Mouse (Mus musculus): ENCODE data around the gene Nfya.

DNA sequence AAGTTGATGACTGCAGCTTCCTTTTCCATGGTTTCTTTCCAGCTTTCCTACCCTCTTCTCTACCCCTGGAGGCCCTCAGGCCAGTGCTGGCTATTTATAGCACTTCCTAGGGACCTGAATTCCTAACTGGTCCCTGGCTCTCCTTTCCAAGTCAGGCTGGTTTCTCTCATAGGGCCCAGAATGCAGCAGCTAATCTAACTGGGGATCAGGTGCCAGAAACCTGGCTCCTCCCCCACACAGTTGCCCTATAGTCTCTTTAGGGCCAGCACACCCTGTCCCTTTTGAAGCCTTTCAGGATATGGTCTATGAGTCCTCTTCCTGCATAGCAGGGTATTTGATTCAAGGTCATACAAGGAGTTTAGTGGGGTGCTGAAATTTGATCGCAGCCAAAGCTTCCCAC, 26.8 kb upstream of the Nfya start:
- TF ChIP-seq CTCF (IDR thresholded peaks at IDR 0.05; ENCODE audit: insufficient read depth, low read depth, low read length) (no peak), POLR2A (IDR thresholded peaks at IDR 0.05; ENCODE audit: insufficient read depth, low read depth, low read length) (no peak)

Measured in olfactory bulb, adult 2 months (tissue).